Mouse (Mus musculus): ENCODE data around the gene Prpf4b.

GRCm38 (mm10) chr13:34850759-34851158 is 24.3 kb upstream of the Prpf4b start:
- no peak for TF ChIP-seq POLR2A (IDR thresholded peaks at IDR 0.05; ENCODE audit: low read depth, low read length)
- no peak for TF ChIP-seq CTCF (conservative IDR thresholded peaks at IDR 0.05; ENCODE audit: insufficient read depth, insufficient read length, low read depth, low read length)

Measured in kidney, adult 2 months (tissue).